Mouse (Mus musculus): ENCODE data around the gene Hs6st1.
A peak's percentile ranks its signal among the peaks of the same experiment; 100 is the strongest.

Gene Hs6st1

GRCm38 (mm10) chr1:36129126-36129525, 60.9 kb downstream of the Hs6st1 start:
- peak in 1 of 2 experiments; percentile 40 for DNase-seq (ENCODE audit: low spot score in 2 of 2)

- DNase-seq (ENCODE audit: low spot score in 2 of 2) = no peak
Observed at GRCm38 (mm10) chr1:36129881-36130280, 61.7 kb downstream of the Hs6st1 start.

- DNase-seq (ENCODE audit: low spot score in 2 of 2) = no peak
Observed at GRCm38 (mm10) chr1:36130307-36131035, 62.3 kb downstream of the Hs6st1 start.

GRCm38 (mm10) chr1:36131154-36131553, 63.0 kb downstream of the Hs6st1 start:
- no peak for DNase-seq (ENCODE audit: low spot score in 2 of 2)

- no peak for DNase-seq (ENCODE audit: low spot score in 2 of 2)
Observed at GRCm38 (mm10) chr1:36131766-36132165, 63.6 kb downstream of the Hs6st1 start.

GRCm38 (mm10) chr1:36132211-36132610, 64.0 kb downstream of the Hs6st1 start:
- DNase-seq (ENCODE audit: low spot score in 2 of 2) = no peak

- DNase-seq (ENCODE audit: low spot score in 2 of 2) = no peak
Observed at GRCm38 (mm10) chr1:36133041-36133440, 64.8 kb downstream of the Hs6st1 start.

- no peak for DNase-seq (ENCODE audit: low spot score in 2 of 2)
Observed at GRCm38 (mm10) chr1:36133647-36134046, 65.4 kb downstream of the Hs6st1 start.

- peak; percentile 36 to 76 for DNase-seq (ENCODE audit: low spot score in 2 of 2)
Observed at GRCm38 (mm10) chr1:36134584-36134983, 66.4 kb downstream of the Hs6st1 start.

- DNase-seq (ENCODE audit: low spot score in 2 of 2) = no peak
Observed at GRCm38 (mm10) chr1:36140311-36140710, 72.1 kb downstream of the Hs6st1 start.

GRCm38 (mm10) chr1:36145050-36145449, 76.8 kb downstream of the Hs6st1 start:
- DNase-seq (ENCODE audit: low spot score in 2 of 2) = no peak

- DNase-seq (ENCODE audit: low spot score in 2 of 2) = no peak
Observed at GRCm38 (mm10) chr1:36148809-36149208, 80.6 kb downstream of the Hs6st1 start.

GRCm38 (mm10) chr1:36149411-36149810, 81.2 kb downstream of the Hs6st1 start:
- DNase-seq (ENCODE audit: low spot score in 2 of 2) = no peak

All from urinary bladder, postnatal 4 days (tissue).